Mouse (Mus musculus): Measurements from ENCODE around the gene Tex11.
"Not testable (repeated sequence)": the region's sequence is repeated elsewhere in the genome, so short reads cannot be mapped to it uniquely, and the experiment has no call there.

Gene Tex11

DNA sequence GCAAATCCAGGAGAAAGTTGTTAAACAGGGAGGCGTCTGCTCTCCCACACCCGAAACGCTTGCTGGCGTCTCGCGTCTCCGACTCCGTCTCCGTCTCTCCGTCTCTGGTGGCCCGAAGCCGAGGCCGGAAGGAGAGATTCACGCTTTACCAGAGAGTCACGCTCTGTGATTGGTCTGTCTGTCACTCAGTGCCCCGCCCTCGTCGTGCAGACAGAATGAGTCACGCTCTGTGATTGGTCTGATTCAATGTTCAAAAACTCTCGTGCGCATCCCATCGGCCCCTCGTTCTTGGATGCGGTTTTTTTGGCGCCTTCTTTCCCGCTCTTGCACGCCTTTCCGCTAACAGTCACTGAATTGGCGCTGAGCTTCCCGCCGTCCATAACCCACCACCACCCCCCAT lies at the start of gene Tex11:
TSS of gene Tex11 (minus strand) at position 127 of the 400 bp plus-strand sequence.
- DNase-seq (ENCODE audit: inconsistent ontology term): no peak

DNA sequence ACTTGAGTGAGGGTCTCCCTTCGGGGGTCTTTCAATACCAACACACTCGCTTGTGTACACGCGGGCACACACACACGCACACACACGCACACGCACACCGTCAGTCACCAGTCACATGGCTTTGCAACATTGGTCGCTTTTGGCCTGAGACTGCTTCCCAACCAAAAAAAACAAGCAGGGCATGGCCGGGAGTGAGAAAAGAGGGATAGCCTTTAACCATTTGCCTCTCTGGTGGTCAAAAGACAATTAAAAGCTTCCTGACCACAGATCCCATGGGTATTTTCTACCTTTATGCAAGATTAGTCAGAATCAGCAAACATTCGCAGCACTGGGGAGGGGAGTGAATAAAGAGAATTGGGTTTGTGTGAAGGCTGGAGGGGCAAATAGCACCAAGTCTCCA lies 26.5 kb upstream of the Tex11 start, which contains the start of gene Slc7a3:
TSS of gene Slc7a3 (minus strand) at position 101 of the 400 bp plus-strand sequence.
- no peak for DNase-seq (ENCODE audit: inconsistent ontology term)

DNA sequence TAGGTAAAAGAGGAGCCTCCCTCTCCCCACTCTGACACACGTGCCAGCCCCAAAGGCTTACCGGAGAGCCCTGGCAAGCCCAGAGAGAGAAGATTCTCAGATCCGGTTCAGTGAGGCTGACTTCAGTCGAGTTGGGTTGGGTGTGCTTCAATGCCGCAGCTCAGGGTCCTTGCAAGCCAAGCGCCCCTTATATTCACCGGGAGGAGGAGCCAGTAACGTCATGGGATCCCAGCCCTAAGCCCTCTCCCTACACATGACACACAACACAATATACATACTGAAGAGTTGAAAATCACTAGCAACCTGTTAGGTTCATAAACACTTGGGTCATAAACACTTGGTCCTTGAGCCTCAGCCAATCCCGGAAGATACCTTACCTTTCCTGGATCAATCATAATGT lies 25.7 kb upstream of the Tex11 start:
- DNase-seq (ENCODE audit: inconsistent ontology term): not testable (repeated sequence)

DNA sequence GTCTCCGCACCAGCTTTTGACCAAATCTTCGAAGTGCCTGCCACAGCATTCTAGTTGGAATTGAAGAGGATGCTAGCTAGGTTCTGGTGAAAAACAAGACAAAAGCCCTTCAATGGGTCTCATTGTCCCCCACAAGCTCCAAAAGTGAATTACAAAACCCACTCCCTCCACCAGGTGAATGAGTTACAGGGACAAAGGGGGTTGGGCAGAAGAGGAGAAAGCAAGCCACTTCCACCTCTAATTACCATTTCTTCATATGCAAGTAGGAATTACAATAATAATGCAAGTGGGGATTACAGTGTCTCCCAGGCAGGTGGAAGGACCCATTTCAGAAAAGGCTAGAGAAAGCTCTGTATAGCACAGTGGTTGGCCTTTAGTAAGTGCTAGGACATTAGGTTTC lies 24.7 kb upstream of the Tex11 start:
- DNase-seq (ENCODE audit: inconsistent ontology term): no peak

DNA sequence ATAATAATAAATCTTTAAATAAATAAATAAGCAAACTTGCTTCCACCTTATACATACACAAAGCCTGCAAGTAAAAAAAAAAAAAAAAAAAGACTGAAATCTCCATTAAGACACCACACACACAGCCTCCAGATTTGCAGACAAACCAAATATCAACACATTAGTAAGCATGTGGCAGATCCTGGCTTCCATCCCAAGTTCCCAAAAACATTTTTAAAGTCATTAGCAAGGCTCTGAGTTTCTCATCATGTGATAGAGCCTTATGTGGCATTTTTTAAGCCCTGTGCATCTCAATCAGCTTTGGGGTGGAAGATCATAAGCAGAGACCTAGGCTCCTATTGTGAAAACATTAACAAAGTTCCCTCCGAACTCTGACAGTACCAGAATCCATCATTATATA lies 5.8 kb upstream of the Tex11 start:
- no peak for DNase-seq (ENCODE audit: inconsistent ontology term)

DNA sequence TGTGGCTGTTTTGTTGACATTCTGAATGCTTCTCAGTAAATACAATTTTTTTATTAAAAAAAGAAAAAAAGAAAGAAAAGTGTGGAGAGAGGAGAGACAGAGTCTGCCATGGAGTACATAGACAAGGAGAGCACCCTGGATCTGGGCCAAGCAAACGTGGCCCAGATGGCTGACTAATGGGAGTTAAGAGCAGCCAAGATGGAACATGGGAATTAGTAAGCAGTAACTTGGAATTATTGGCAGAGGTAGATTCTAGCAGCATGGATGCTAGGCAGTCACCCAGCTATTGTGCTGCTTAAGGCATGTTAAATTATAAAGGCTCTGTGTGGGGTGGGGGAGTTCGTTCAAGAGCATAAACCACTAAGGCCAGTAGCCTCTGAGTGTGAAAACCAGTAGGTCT lies 4.0 kb upstream of the Tex11 start:
- no peak for DNase-seq (ENCODE audit: inconsistent ontology term)

DNA sequence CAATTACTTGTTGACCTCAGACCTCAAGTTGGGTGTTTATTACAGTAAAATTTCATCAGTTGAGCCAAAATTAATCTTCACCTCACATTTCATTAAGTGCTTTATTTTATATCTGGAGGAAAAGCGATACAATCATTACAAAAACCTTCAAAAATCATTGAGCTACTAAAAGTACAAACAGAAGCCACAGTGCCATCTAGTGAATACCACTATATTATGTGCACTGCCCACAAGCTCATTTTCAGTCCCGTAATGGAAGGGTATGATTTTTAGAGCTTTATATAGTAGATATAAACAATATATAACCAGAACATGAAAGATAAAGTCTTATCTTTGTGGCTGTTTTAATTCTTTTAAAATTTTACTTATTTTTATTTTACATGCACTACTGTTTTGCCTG lies 115.8 kb downstream of the Tex11 start:
- no peak for DNase-seq (ENCODE audit: inconsistent ontology term)

DNA sequence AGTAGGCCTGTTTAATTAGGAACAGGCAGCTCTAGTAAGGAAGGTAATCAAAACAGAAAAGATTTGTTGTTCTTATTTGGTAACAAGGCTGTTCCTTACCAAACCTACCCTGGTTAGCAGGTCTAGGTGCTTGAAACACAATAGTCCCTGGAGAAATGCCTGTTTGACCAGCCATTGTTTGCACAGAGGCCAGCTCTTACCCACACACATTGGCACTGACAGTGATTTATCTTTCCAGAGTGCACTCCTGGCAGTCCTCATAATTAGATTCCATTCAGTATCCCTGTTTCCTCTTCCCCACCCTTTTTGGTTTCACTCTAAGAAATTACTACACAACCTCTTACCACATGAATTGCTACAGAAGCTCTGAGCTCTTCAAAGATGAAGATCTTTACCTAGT lies 220.3 kb downstream of the Tex11 start:
- no peak for DNase-seq (ENCODE audit: inconsistent ontology term)

DNA sequence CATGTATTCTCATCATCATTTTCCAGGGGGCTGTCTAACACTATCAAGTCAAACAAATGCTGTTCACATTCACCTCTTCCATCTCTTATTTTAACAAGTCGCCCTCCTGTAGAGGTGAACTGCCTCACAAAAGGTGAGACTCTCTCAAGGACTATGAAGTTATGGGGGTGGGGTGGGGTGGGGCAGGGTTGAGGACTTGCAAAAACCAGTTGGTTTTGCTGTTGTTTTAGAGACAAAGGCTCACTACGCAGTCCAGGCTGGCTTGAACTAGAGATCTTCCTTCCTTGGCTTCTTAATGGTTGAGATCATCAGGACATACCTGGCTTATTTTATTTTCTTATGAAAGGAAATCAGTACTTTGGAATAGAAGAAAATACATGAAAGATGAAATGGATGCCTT lies 226.7 kb downstream of the Tex11 start:
- DNase-seq (ENCODE audit: inconsistent ontology term): no peak

GRCm38 (mm10) chrX:100825557-100825956 lies 233.9 kb downstream of the Tex11 start:
- no peak for DNase-seq (ENCODE audit: inconsistent ontology term)

DNA sequence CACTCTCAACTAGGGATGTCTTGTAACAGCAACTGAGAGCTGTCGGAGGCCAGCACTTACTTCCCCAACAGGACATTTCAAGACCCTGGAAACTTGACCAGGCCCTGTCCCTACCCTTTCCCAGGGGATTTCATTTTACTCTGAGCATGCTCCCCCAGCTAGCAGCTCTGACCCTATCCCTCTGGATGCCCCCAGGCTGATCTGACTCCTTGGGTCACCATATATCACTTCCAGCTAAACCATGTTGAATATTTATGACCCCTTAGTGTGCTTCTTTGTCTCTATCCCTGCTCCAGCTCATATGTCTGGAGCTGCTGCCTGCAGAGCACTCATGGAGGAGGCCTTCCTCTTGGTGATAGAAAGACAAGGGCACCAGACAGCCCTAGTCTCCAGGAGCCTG lies 238.3 kb downstream of the Tex11 start:
- no peak for DNase-seq (ENCODE audit: inconsistent ontology term)

DNA sequence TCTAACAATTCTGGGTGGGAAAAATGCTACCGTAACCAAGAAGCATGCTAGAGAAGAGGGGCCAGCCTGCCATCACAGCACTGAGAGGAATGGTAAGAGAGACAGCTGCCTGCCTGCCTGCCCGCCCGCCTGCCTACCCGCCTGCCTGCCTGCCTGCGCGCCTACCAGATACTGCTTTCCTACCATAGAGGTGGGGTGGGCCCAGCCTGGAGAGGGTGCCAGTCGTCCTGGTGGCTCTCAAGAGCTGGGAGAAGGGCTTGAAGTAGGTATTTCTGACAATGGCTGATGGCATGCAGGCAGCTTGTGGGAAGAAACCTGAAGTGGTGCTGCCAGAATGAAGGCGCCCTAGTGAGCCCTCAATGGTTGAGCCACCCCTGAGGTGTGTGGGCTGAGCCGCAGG lies 240.8 kb downstream of the Tex11 start:
- DNase-seq (ENCODE audit: inconsistent ontology term): no peak

DNA sequence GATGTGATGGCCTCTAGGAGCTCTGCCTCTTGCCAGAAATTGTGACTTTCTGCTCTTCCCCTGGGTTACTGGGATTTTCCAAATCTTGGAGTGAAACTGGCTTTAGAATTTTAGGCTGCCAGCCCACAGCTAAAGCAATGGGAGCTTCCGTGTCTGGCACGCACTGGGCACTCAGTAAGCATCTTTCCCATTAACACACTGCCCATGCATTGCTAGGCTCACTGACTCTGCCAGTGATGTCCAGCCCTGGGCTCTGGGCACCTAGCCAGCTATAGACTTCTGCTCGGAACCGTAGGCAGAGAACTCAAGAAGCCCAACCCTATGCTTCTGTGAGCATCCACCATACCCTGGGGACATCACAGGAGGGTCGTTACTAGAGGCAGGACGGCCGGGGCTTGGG lies 243.7 kb downstream of the Tex11 start:
- peak; percentile 44 for DNase-seq (ENCODE audit: inconsistent ontology term)

DNA sequence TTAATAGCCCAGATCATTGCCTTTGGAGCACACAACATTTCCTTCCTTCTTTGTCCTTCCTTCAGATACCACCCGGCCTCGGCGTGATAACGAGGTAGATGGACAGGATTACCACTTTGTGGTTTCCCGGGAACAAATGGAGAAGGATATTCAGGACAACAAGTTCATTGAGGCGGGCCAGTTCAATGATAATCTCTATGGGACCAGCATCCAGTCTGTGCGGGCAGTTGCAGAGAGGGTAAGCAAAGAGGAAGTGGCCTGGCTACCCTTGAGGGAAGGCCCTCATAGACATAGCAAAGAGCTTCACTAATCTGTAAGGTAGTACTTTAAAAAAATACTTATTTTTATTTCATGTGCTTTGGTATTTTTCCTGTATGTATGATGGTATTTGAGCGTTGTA lies 245.3 kb downstream of the Tex11 start:
- no peak for DNase-seq (ENCODE audit: inconsistent ontology term)

GRCm38 (mm10) chrX:100811129-100811528 lies 248.3 kb downstream of the Tex11 start:
- no peak for DNase-seq (ENCODE audit: inconsistent ontology term)

- no peak for DNase-seq (ENCODE audit: inconsistent ontology term)
These were observed 257.4 kb downstream of the Tex11 start for GRCm38 (mm10) chrX:100802034-100802433.

- DNase-seq (ENCODE audit: inconsistent ontology term): no peak
These were observed 258.8 kb downstream of the Tex11 start for GRCm38 (mm10) chrX:100800643-100801042.

- no peak for DNase-seq (ENCODE audit: inconsistent ontology term)
These were observed 261.5 kb downstream of the Tex11 start for GRCm38 (mm10) chrX:100797851-100798527.

- DNase-seq (ENCODE audit: inconsistent ontology term): no peak
These were observed 262.1 kb downstream of the Tex11 start for GRCm38 (mm10) chrX:100797370-100797769.

DNA sequence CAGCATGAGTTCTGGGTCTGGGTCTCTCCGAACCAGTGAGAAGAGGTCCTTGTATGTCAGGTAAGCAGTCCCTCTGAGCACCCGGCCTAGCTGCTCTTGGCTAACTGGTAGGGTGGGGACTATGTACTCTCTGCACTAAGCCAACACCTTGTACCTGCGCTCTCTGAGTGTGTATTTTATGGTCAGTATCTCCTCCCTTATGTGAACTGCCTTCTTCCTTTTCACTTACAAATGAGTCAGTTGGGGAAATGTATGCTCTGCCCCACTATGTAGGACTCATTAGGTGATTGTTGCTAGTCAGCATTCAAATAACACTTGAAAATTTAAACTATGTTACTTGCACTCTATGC lies 262.8 kb downstream of the Tex11 start:
- DNase-seq (ENCODE audit: inconsistent ontology term): no peak

DNA sequence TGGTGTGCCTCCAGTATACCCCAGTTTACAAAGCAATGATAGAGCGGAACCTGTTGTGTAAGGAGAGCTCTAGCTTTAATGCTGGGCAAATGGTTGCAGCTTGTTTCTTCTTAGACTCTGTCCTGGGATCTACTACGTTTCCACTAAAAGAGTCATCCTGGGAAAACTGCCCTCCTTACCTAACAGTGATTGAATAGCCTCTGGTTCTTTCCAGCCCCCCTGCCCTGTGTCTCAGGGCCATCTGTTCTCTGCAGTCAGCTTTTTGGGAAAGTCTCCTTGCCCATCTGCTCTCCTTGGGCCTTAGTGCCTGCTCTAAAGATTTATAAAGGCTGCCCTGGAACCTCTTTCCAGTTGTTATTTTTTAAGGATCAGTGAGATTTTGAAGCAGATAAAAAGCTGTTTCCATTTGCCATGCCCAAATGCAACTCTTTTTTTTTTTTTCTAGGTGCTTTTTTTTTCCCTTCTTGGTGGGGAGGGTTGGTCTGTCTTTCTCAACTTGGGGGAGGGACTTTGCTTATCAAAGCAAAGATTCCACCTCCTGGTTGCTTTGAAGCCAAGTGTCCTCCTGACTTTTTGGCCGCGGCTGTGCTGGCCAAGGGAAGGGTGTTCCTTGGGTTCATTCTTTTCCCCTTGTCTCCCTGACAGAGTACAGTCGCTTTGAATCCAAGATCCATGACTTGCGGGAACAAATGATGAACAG lies 263.3 kb downstream of the Tex11 start:
- no peak for DNase-seq (ENCODE audit: inconsistent ontology term)

- no peak for DNase-seq (ENCODE audit: inconsistent ontology term)
These were observed 270.1 kb downstream of the Tex11 start for GRCm38 (mm10) chrX:100789322-100789721.
